ENCODE assay signal across 9 mouse cellular contexts in the genomic region with DNA sequence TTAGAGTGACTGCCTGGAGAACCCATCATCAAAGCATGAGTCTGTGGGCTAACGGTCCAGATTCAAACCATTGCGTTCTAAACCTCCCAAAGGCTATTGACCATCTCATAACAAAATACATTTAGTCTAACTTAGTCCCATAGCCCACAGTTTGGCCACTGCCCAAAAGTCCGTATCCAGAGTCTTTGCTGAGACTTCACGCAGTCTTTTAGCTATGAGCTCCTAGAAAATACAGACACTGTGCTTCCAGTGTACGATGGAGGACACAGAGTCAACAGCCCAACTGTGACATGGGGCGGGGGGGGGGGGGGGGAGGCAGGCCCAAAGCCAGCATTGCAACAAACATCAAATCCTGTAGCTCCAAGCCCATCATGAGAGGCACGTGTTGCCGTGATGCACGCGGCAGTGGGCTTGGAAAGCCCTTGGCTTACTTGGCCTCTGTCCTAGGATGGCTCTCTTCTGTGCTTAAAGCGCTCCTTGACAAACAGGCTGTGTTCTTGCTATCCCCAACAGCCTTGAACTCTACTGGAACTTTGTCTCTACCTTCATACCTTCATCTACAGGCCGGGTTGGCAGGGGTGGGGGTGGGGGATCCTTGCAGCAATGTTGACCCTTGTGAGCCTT. TPM values are rescaled to one million over a fixed set of nuclear protein-coding genes. Genes with fewer than 3 reads are reported as not detected.
DNase-seq lines count a peak whose midpoint lies in the region; ATAC-seq and TF ChIP-seq lines count a peak whose summit lies in the region.
"Had no signal": no experiment of that assay in that cellular context is flagged by ENCODE, and none has a peak within 500 bp of the region (broad histone marks: within the 10 kb centered on the region; RNA-seq: fewer than 3 reads in every experiment).

No protein-coding gene starts in this region.

- H3K9me3 ChIP-seq in E14TG2a.4 (ENCODE audit: low read length): no peaks in the 10 kb centered on the region
- no peaks in the 10 kb centered on the region for H3K9me3 ChIP-seq in heart, embryonic 14.5 days (ENCODE audit: control insufficient read depth, low read length)
- no peaks in the 10 kb centered on the region for H3K9me3 ChIP-seq in liver, embryonic 15.5 days (replicated peaks)

- H3K27ac ChIP-seq in heart, embryonic 14.5 days (replicated peaks in 1 of 2; ENCODE audit: control insufficient read depth in 1 of 2, insufficient read depth in 1 of 2, low read depth in 2 of 2, low read length in 2 of 2): no peak overlapping the region
- H3K27ac ChIP-seq in liver, embryonic 15.5 days (replicated peaks): peak overlapping the region; percentile 35; the same call in 1 of the 2 replicates
- H3K27ac ChIP-seq in layer of hippocampus, adult 2 months: no peak overlapping the region

- no peaks in the 10 kb centered on the region for H3K27me3 ChIP-seq in E14TG2a.4 (ENCODE audit: insufficient read depth, low read length)
- no peaks in the 10 kb centered on the region for H3K27me3 ChIP-seq in heart, embryonic 14.5 days (ENCODE audit: control insufficient read depth, insufficient read depth, low read length)
- no peaks in the 10 kb centered on the region for H3K27me3 ChIP-seq in liver, embryonic 15.5 days

- 83% methylated on average over 11 of the region's 12 CpGs for WGBS in heart, embryonic 14.5 days
- WGBS in liver, embryonic 15.5 days (ENCODE audit: insufficient replicate concordance): 79% methylated on average over 12 of the region's 12 CpGs

- peak; percentile 91 for DNase-seq in heart, adult 11 months
- DNase-seq in heart, adult 9 months (ENCODE audit: low spot score in 2 of 2): no peak
- DNase-seq in cerebellum, adult 18-20 months: no peak
- DNase-seq in layer of hippocampus, adult 2 months (ENCODE audit: low spot score in 2 of 2): no peak
- DNase-seq: kidney, postnatal 36 days had no signal

- H3K4me3 ChIP-seq in E14TG2a.4 (replicated peaks; ENCODE audit: low read length): peak overlapping the region; percentile 39; the same call in 1 of the 2 replicates
- H3K4me3 ChIP-seq in heart, embryonic 14.5 days (ENCODE audit: control insufficient read depth in 1 of 2, insufficient read depth in 1 of 2, low read depth in 1 of 2, low read length in 2 of 2): peak overlapping the region in 1 of 2 experiments; percentile 23; a peak in 2 of 4 replicates
- H3K4me3 ChIP-seq in liver, embryonic 15.5 days (replicated peaks): no peak overlapping the region
- no peak overlapping the region for H3K4me3 ChIP-seq in layer of hippocampus, adult 2 months

- H3K4me1 ChIP-seq in E14TG2a.4 (replicated peaks; ENCODE audit: low read depth, low read length): peaks cover 36% of the 10 kb centered on the region
- H3K4me1 ChIP-seq in heart, embryonic 14.5 days (ENCODE audit: control insufficient read depth in 2 of 2, insufficient read depth in 2 of 2, low read length in 2 of 2): peaks cover 12 to 17% of the 10 kb centered on the region in 2 experiments
- H3K4me1 ChIP-seq in liver, embryonic 15.5 days (replicated peaks): peaks cover 62% of the 10 kb centered on the region

- peak overlapping the region; percentile 59 for H3K4me2 ChIP-seq in heart, embryonic 14.5 days (ENCODE audit: low read length)
- no peak overlapping the region for H3K4me2 ChIP-seq in liver, embryonic 15.5 days

- H3K36me3 ChIP-seq in E14TG2a.4 (ENCODE audit: insufficient read depth, low read length): peaks cover 18% of the 10 kb centered on the region
- peaks cover 20% of the 10 kb centered on the region for H3K36me3 ChIP-seq in heart, embryonic 14.5 days (ENCODE audit: control insufficient read depth, insufficient read depth, low read length)
- peaks cover 64% of the 10 kb centered on the region for H3K36me3 ChIP-seq in liver, embryonic 15.5 days (replicated peaks)

- no peak overlapping the region for H3K9ac ChIP-seq in heart, embryonic 14.5 days (ENCODE audit: low read length)
- no peak overlapping the region for H3K9ac ChIP-seq in liver, embryonic 15.5 days

- ATAC-seq in heart, embryonic 14.5 days (ENCODE audit: insufficient number of reproducible peaks, insufficient read depth, low FRiP score, low read depth): no peak
- ATAC-seq in liver, embryonic 15.5 days (ENCODE audit: insufficient read depth): no peak
- no peak for ATAC-seq in activated CD4-positive, CD25-positive, alpha-beta regulatory T cell, adult 4 months

- no peak for TF ChIP-seq CTCF in E14TG2a.4 (conservative IDR thresholded peaks at IDR 0.05; ENCODE audit: low read length)
- no peak for TF ChIP-seq CTCF in layer of hippocampus, adult 2 months (conservative IDR thresholded peaks at IDR 0.05)

RNA-seq across cellular contexts. Expression of gene Acsl1, which starts 32.3 kb away (rescaled TPM):
- 44.1 and 51.1 TPM in 2 replicates for polyA plus RNA-seq in heart, embryonic 14.5 days (2014; fragmentation: Nextera tagmentation; extraction: Ambion mirVana)
- 106 and 125 TPM in 2 replicates for polyA plus RNA-seq in liver, embryonic 15.5 days (2015; fragmentation: Nextera tagmentation; extraction: Ambion mirVana)
- 1 to 10 TPM; 8.1 to 9.7 TPM for polyA plus RNA-seq in activated CD4-positive, CD25-positive, alpha-beta regulatory T cell, adult 4 months (2017; shearing (Covaris generic))
- total RNA-seq in layer of hippocampus, adult 2 months (2021): 10 to 100 TPM; 41.8 to 43.5 TPM

RNA-seq across cellular contexts. Expression of gene Cenpu, which starts 48.6 kb away (rescaled TPM):
- polyA plus RNA-seq in heart, embryonic 14.5 days (2014; fragmentation: Nextera tagmentation; extraction: Ambion mirVana): 10.2 and 12.5 TPM in 2 replicates
- 13.9 and 14.7 TPM in 2 replicates for polyA plus RNA-seq in liver, embryonic 15.5 days (2015; fragmentation: Nextera tagmentation; extraction: Ambion mirVana)
- 10 to 100 TPM; 11.2 to 12.4 TPM for polyA plus RNA-seq in activated CD4-positive, CD25-positive, alpha-beta regulatory T cell, adult 4 months (2017; shearing (Covaris generic))
- 1 to 10 TPM; 1.2 to 2.3 TPM for total RNA-seq in layer of hippocampus, adult 2 months (2021)
